Mouse (Mus musculus): ENCODE data around the gene Slc25a39.

- TF ChIP-seq POLR2A (IDR thresholded peaks at IDR 0.05; ENCODE audit: borderline replicate concordance, insufficient read depth, low read length) (no peak), CTCF (IDR thresholded peaks at IDR 0.05; ENCODE audit: borderline replicate concordance, insufficient read depth, low read depth, low read length) (no peak)
These were observed 2.0 kb downstream of the Slc25a39 start for GRCm38 (mm10) chr11:102405544-102406285.
